Mouse (Mus musculus): Measurements from ENCODE around the gene Thoc7.

Gene Thoc7

DNA sequence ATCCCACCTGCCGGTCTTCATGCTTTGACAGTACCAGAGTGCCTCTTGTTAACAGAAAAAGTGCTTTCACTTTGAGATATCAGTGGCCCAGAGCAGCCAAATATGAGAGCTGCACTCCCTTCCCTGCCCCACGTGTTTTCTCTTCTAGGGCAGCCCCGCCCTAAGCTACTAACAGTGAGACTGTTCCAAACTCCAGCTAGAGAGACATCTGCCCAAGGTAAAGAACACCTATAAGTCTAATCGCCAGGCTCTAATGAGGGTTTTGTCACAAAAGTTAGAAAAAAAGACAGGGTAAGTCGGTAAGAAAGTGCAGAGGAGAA is 27.6 kb downstream of the Thoc7 start:
- in situ Hi-C loops (cut with MboI, MseI), result no loop called here

GRCm38 (mm10) chr14:13933290-13934051 is 28.2 kb downstream of the Thoc7 start:
- in situ Hi-C loops (cut with MboI, MseI), result no loop called here

DNA sequence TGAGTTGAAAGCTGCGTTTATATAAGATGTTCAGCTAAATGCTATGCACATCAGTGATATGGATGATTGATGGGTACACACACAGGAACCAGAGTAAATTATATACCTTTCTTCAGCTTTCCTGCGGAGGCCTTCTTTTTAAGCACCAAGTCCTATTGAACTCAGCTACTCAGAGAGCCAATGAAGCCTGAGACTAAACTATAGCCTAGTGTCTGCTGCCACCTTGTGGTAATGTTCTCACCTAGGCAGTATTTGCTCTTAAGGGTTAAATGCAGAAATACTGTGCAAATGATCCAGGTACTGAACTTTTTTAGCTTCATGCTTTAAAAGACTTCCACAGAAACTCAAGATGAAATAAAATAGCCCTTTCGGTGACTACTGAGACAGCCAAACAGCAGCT is 44.0 kb downstream of the Thoc7 start:
- in situ Hi-C loops (cut with MboI, MseI), result loop anchor here (5.0 to 25.0 kb wide), 2 partner anchors 560 to 1630 kb away; partner anchors contain the start of genes 3830406C13Rik and Gm49355

DNA sequence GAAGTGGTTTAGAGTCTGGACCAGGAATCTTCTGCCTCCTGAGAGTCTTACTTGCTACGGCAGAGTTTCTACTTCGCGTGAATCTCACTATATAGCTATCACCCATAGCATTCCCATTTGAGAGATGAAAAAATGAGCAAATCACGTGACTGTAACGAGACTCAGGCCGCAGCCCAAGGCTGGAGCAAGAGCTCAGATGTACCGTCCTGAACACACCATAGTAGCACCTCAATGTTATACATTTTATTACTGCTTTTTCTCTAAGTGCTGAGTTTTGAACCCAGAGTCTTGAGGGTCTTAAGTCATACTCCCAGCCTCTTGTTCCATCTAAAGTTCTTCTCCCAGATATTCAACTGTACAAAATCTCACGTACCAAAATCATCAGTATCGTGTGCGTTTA is 44.4 kb downstream of the Thoc7 start:
- in situ Hi-C loops (cut with MboI, MseI), result loop anchor here (5.0 to 25.0 kb wide), 2 partner anchors 560 to 1630 kb away; partner anchors contain the start of genes 3830406C13Rik and Gm49355

- in situ Hi-C loops (cut with MboI, MseI), result loop anchor here (5.0 to 25.0 kb wide), 2 partner anchors 558 to 1628 kb away; partner anchors contain the start of genes 3830406C13Rik and Gm49355
These were observed 46.4 kb downstream of the Thoc7 start for GRCm38 (mm10) chr14:13915207-13915606.

- in situ Hi-C loops (cut with MboI, MseI), result loop anchor here (5.0 to 25.0 kb wide), 2 partner anchors 557 to 1627 kb away; partner anchors contain the start of genes 3830406C13Rik and Gm49355
These were observed 47.1 kb downstream of the Thoc7 start, which contains the start of gene Gm281 for GRCm38 (mm10) chr14:13914387-13915082. TSS of gene Gm281 (minus strand) at chr14:13914478.

DNA sequence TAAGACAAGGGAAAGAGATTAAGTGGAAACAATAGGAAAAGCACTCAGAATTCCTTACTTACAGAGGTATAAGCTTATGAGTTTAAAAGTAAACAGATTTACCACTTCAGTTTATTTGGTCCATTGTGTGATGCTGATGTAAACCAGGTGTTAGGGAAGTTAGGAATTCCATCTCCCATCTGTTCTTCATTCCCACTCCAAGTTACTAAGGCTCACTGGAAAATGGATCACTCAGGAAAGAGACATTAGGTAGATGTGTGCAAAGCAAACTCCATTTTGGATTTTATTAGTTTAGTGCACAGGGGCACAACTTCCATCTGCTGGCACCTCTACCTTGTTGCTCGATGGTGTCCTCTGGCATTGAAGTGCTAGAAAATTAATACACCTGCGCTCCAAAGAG is 51.5 kb downstream of the Thoc7 start:
- in situ Hi-C loops (cut with MboI, MseI), result loop anchor here (25.0 kb wide), 1 partner anchor 1623 kb away; the partner anchor contains the start of genes 3830406C13Rik and Gm49355

DNA sequence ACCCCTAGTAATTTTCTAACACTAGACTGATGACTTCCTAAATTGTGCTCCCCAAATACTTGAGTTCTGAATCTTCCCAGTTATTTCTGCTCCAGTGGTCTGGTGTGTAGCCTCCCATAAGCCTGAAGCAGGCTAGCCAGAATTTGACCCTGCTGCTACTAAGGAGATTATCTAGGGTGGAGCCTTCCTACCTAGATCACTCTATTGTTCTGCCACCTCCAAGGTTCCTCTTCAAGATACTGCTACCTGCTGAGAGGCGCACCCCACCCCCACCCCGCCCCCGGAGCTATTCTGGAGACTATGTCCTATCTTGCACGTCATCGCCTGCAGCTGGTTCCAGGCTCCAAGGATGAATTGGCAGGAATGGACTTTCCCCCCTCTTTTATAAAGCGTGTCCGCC is 54.5 kb downstream of the Thoc7 start:
- in situ Hi-C loops (cut with MboI, MseI), result loop anchor here (10.0 to 25.0 kb wide), 2 partner anchors 732 to 1620 kb away; partner anchors contain the start of genes 3830406C13Rik and Gm49355

DNA sequence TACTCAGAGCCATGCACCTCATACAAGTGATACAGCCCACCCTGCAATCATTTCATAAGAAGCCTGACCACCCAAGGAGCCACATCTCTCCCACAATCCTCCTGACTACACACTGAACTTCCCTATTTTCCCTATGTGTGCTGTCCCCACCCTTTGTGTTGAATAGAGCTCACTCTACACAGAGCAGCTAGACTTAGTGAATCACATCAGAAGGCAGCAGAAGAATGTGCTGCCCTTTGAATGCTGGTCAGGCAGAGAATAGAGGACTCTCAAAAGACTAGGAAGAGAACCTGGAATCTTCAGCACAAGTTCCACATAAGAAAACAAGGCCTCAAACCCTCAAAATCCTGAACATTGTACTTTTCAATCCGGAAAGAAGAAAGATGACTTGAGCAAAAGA is 55.2 kb downstream of the Thoc7 start:
- in situ Hi-C loops (cut with MboI, MseI), result loop anchor here (10.0 to 25.0 kb wide), 2 partner anchors 732 to 1619 kb away; partner anchors contain the start of genes 3830406C13Rik and Gm49355

- in situ Hi-C loops (cut with MboI, MseI), result loop anchor here (10.0 to 25.0 kb wide), 2 partner anchors 727 to 1614 kb away; partner anchors contain the start of genes 3830406C13Rik and Gm49355
These were observed 60.0 kb downstream of the Thoc7 start for GRCm38 (mm10) chr14:13901611-13902067.
